10 mouse cellular contexts compared by ENCODE assay signal in the genomic region with DNA sequence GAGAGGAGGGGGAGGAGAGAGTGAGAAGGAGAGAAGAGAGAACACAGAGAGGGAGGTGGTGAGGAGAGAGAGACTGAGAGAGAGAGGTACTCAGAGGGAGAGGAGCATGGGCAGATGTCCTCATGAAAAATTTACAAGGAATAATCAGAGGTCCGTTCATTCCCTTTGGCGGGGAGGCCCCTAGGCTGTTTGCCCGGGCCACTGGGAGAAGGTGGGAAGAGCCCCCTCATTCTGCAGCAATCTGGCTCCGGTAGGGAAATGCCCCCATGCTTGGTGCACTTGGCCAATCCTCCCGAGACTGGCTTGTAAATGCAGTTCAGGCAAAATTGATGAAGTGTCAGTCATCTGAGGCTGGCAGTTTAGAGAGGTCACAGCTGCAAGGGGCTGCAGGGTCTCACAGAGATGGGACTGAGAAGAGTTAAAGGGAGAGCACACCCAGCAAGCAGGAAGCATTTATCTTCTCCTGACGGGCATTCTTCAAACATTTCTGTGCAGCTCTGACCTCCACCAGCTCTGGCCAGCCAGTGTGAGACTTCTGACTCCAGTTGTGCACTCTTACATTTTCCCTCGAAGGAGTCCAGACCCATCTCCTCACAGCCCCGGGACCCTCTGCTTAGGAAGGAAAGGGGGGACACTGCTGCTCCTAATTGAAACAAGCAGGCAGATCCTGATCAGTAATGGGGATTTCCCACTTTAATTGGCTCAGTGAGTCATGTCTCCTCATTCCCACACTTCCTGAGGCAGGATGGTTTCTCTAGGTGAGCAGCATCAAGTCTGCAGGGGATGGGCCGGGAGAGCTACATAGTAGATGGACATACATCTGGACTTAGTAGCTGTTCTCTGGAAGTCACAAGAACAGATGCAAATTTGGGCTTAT.
DNase-seq lines count a peak whose midpoint lies in the region; ATAC-seq and TF ChIP-seq lines count a peak whose summit lies in the region.
"Had no signal": no experiment of that assay in that cellular context is flagged by ENCODE, and none has a peak within 500 bp of the region (broad histone marks: within the 10 kb centered on the region; RNA-seq: fewer than 3 reads in every experiment).

No protein-coding gene starts in this region.

- no peak overlapping the region for H3K4me2 ChIP-seq in kidney, embryonic 16.5 days (replicated peaks; ENCODE audit: low read depth, low read length)
- H3K4me2 ChIP-seq in hindbrain, embryonic 13.5 days, result peak overlapping the region; percentile 41
- peak overlapping the region; percentile 40 for H3K4me2 ChIP-seq in midbrain, embryonic 16.5 days (ENCODE audit: low read length)

- H3K4me3 ChIP-seq in kidney, embryonic 16.5 days (ENCODE audit: low read length), result no peak overlapping the region
- no peak overlapping the region for H3K4me3 ChIP-seq in hindbrain, embryonic 13.5 days
- H3K4me3 ChIP-seq in midbrain, embryonic 16.5 days (ENCODE audit: low read depth, low read length), result no peak overlapping the region
- no peak overlapping the region for H3K4me3 ChIP-seq in left cerebral cortex, adult 2 months

- H3K27me3 ChIP-seq in kidney, embryonic 16.5 days (ENCODE audit: insufficient read depth, low read length), result no peaks in the 10 kb centered on the region
- no peaks in the 10 kb centered on the region for H3K27me3 ChIP-seq in hindbrain, embryonic 13.5 days
- no peaks in the 10 kb centered on the region for H3K27me3 ChIP-seq in midbrain, embryonic 16.5 days (ENCODE audit: control insufficient read depth, insufficient read depth, low read depth, low read length)

- no peaks in the 10 kb centered on the region for H3K36me3 ChIP-seq in kidney, embryonic 16.5 days (ENCODE audit: insufficient read depth, low read length)
- H3K36me3 ChIP-seq in hindbrain, embryonic 13.5 days, result no peaks in the 10 kb centered on the region
- H3K36me3 ChIP-seq in midbrain, embryonic 16.5 days (ENCODE audit: control insufficient read depth, insufficient read depth, low read length), result no peaks in the 10 kb centered on the region

- no peak for TF ChIP-seq CTCF in left cerebral cortex, adult 2 months (IDR thresholded peaks at IDR 0.05)

- peaks cover 13% of the 10 kb centered on the region for H3K4me1 ChIP-seq in kidney, embryonic 16.5 days (ENCODE audit: insufficient read depth, low read length)
- H3K4me1 ChIP-seq in hindbrain, embryonic 13.5 days (replicated peaks), result peaks cover 28% of the 10 kb centered on the region
- peaks cover 21% of the 10 kb centered on the region for H3K4me1 ChIP-seq in midbrain, embryonic 16.5 days (ENCODE audit: control insufficient read depth, insufficient read depth, low read length)

- ATAC-seq in kidney, embryonic 16.5 days (ENCODE audit: low FRiP score, low TSS enrichment), result peak; percentile 14; the same call in 1 of the 2 replicates
- peak; percentile 59 for ATAC-seq in hindbrain, embryonic 13.5 days (ENCODE audit: low FRiP score)
- ATAC-seq in midbrain, embryonic 16.5 days, result peak; percentile 29; the same call in 1 of the 2 replicates

- H3K27ac ChIP-seq in kidney, embryonic 16.5 days (ENCODE audit: low read length), result no peak overlapping the region
- peak overlapping the region; percentile 94 for H3K27ac ChIP-seq in hindbrain, embryonic 13.5 days
- peak overlapping the region; percentile 84 for H3K27ac ChIP-seq in midbrain, embryonic 16.5 days (ENCODE audit: low read length)
- H3K27ac ChIP-seq in left cerebral cortex, adult 2 months, result no peak overlapping the region

- peaks cover 10% of the 10 kb centered on the region for H3K9me3 ChIP-seq in kidney, embryonic 16.5 days (ENCODE audit: low read length)
- no peaks in the 10 kb centered on the region for H3K9me3 ChIP-seq in hindbrain, embryonic 13.5 days
- no peaks in the 10 kb centered on the region for H3K9me3 ChIP-seq in midbrain, embryonic 16.5 days (replicated peaks; ENCODE audit: control insufficient read depth, low read length, poor library complexity, severe bottlenecking)

- 8% methylated on average over 9 of the region's 9 CpGs for WGBS in kidney, embryonic 16.5 days
- 10% methylated on average over 9 of the region's 9 CpGs for WGBS in hindbrain, embryonic 13.5 days
- WGBS in midbrain, embryonic 16.5 days, result 19% methylated on average over 9 of the region's 9 CpGs

- H3K9ac ChIP-seq in kidney, embryonic 16.5 days (replicated peaks; ENCODE audit: low read length), result no peak overlapping the region
- peak overlapping the region; percentile 55 for H3K9ac ChIP-seq in hindbrain, embryonic 13.5 days
- H3K9ac ChIP-seq in midbrain, embryonic 16.5 days (ENCODE audit: low read depth, low read length), result peak overlapping the region; percentile 25; the same call in 1 of the 2 replicates

- intact Hi-C loops in left cerebral cortex, adult 2 months (cut with DNase I), result loop anchor here (5.0 kb wide), 2 partner anchors 523 to 1718 kb away; no protein-coding TSS in a partner anchor

- DNase-seq in kidney, adult 18-20 months, result no peak
- DNase-seq in embryo, embryonic 9.5 days (ENCODE audit: extremely low spot score), result peak; percentile 72
- no peak for DNase-seq in frontal cortex, postnatal 14 days (ENCODE audit: low spot score in 2 of 2)
- no peak for DNase-seq in left cerebral cortex, adult 2 months (ENCODE audit: extremely low spot score in 1 of 2, low spot score in 2 of 2)
- DNase-seq in left cerebral cortex, adult 8-10 months (ENCODE audit: low spot score in 2 of 2), result no peak
- DNase-seq: kidney, postnatal 36 days; thymus, adult 18-20 months had no signal

Comparison
In these comparisons a context has a peak if more than half of its experiments do, and no peak if none do; other contexts are left out.
1. H3K27ac ChIP-seq: peak in hindbrain, embryonic 13.5 days (single experiment) and midbrain, embryonic 16.5 days (single experiment); none in kidney, embryonic 16.5 days (single experiment) and left cerebral cortex, adult 2 months (single experiment).
2. Peak in every context shown above with its lines, with median percentiles within 50 percentile points of each other: ATAC-seq.